In the genomic region with DNA sequence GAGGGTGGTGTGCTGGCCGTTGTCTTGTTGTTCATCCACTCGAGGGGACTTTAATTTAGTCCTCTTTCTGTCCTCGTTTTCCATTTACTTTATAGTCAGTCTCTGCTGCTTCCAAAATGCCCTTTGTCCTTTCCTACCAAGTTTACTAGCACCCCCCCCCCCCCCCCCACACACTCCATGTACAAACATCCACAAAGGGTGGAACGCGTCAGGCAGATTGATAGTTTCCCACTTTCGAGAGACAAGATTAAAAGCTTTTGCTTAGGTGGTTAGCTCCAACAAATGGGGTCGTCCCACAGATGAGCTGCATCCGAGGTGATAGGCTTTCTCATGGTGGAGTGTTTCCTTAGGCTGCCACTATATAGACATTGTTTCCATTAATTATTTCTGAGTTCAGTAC, we compare ENCODE assay signal across 8 mouse cellular contexts. TPM values are rescaled to one million over a fixed set of nuclear protein-coding genes. Genes with fewer than 3 reads are reported as not detected.
DNase-seq lines count a peak whose midpoint lies in the region; ATAC-seq lines count a peak whose summit lies in the region.

No protein-coding gene starts in this region.

- peak overlapping the region; percentile 90 for H3K4me2 ChIP-seq in liver, embryonic 12.5 days

- peak overlapping the region; percentile 92 for H3K4me3 ChIP-seq in liver, embryonic 12.5 days

- no peaks in the 10 kb centered on the region for H3K9me3 ChIP-seq in liver, embryonic 12.5 days (replicated peaks)

- peaks cover 27% of the 10 kb centered on the region for H3K36me3 ChIP-seq in liver, embryonic 12.5 days

- peak; percentile 35 for DNase-seq in embryo, embryonic 10 days (ENCODE audit: low spot score)
- DNase-seq in embryo, embryonic 9.5 days (ENCODE audit: extremely low spot score), result no peak
- DNase-seq in thymus, postnatal 4 days, result peak; percentile 20
- no peak for DNase-seq in thymus, postnatal 36 days
- no peak for DNase-seq in urinary bladder, postnatal 14 days (ENCODE audit: low spot score)
- no peak for DNase-seq in cerebellum, adult 8-10 months
- DNase-seq in thymus, postnatal 25 days, result no peak

- H3K27ac ChIP-seq in liver, embryonic 12.5 days, result peak overlapping the region; percentile 98

- peaks cover 65% of the 10 kb centered on the region for H3K4me1 ChIP-seq in liver, embryonic 12.5 days

- no peaks in the 10 kb centered on the region for H3K27me3 ChIP-seq in liver, embryonic 12.5 days (replicated peaks)

- H3K9ac ChIP-seq in liver, embryonic 12.5 days, result peak overlapping the region; percentile 99

- under 1% methylated on average over 8 of the region's 8 CpGs for WGBS in liver, embryonic 12.5 days (ENCODE audit: insufficient replicate concordance)

- ATAC-seq in liver, embryonic 12.5 days, result no peak

RNA-seq across cellular contexts. Expression of a gene that starts 1.3 kb away (rescaled TPM):
- polyA plus RNA-seq in liver, embryonic 12.5 days (2016; fragmentation: Nextera tagmentation; extraction: Ambion mirVana), result 39.9 and 44.8 TPM in 2 replicates

RNA-seq across cellular contexts. Expression of a gene that starts 12.6 kb away (rescaled TPM):
- polyA plus RNA-seq in liver, embryonic 12.5 days (2016; fragmentation: Nextera tagmentation; extraction: Ambion mirVana), result 21.9 and 22.0 TPM in 2 replicates

RNA-seq across cellular contexts. Expression of a gene that starts 38.8 kb away (rescaled TPM):
- 20.9 and 22.3 TPM in 2 replicates for polyA plus RNA-seq in liver, embryonic 12.5 days (2016; fragmentation: Nextera tagmentation; extraction: Ambion mirVana)

Comparison
In these comparisons a context has a peak if more than half of its experiments do, and no peak if none do; other contexts are left out.
1. DNase-seq: peak in embryo, embryonic 10 days (single experiment) and thymus, postnatal 4 days (single experiment); none in embryo, embryonic 9.5 days (single experiment), thymus, postnatal 36 days (0 of 2), urinary bladder, postnatal 14 days (single experiment), cerebellum, adult 8-10 months (single experiment) and thymus, postnatal 25 days (single experiment).